Comparison of ENCODE assay signal across 10 mouse cellular contexts in genomic region chr12:108605521-108606281, GRCm38 (mm10). TPM values are rescaled to one million over a fixed set of nuclear protein-coding genes. Genes with fewer than 3 reads are reported as not detected.
DNase-seq lines count a peak whose midpoint lies in the region; ATAC-seq lines count a peak whose summit lies in the region.
"Had no signal": no experiment of that assay in that cellular context is flagged by ENCODE, and none has a peak within 500 bp of the region (broad histone marks: within the 10 kb centered on the region; RNA-seq: fewer than 3 reads in every experiment).

No protein-coding gene starts in this region.

- peak overlapping the region; percentile 42 for H3K9ac ChIP-seq in heart, embryonic 14.5 days (ENCODE audit: low read length)
- H3K9ac ChIP-seq in forebrain, embryonic 13.5 days = peak overlapping the region; percentile 66
- H3K9ac ChIP-seq: liver, postnatal 0 days had no signal

- H3K4me2 ChIP-seq in heart, embryonic 14.5 days (ENCODE audit: low read length) = peak overlapping the region; percentile 29
- H3K4me2 ChIP-seq in forebrain, embryonic 13.5 days = peak overlapping the region; percentile 57

- ATAC-seq in heart, embryonic 14.5 days (ENCODE audit: insufficient number of reproducible peaks, insufficient read depth, low FRiP score, low read depth) = no peak; the same call in 1 of the 2 replicates
- peak; percentile 83 for ATAC-seq in forebrain, embryonic 13.5 days
- ATAC-seq: liver, postnatal 0 days had no signal

- 46% methylated on average over 12 of the region's 12 CpGs for WGBS in heart, embryonic 14.5 days
- WGBS in forebrain, embryonic 13.5 days = 8% methylated on average over 12 of the region's 12 CpGs

- no peak overlapping the region; a peak in 1 of 4 replicates for H3K27ac ChIP-seq in heart, embryonic 14.5 days (replicated peaks in 1 of 2; ENCODE audit: control insufficient read depth in 1 of 2, insufficient read depth in 1 of 2, low read depth in 2 of 2, low read length in 2 of 2)
- peak overlapping the region; percentile 88 for H3K27ac ChIP-seq in forebrain, embryonic 13.5 days

- H3K4me3 ChIP-seq in heart, embryonic 14.5 days (ENCODE audit: control insufficient read depth in 1 of 2, insufficient read depth in 1 of 2, low read depth in 1 of 2, low read length in 2 of 2) = no peak overlapping the region
- peak overlapping the region; percentile 33 for H3K4me3 ChIP-seq in forebrain, embryonic 13.5 days

- H3K4me1 ChIP-seq in heart, embryonic 14.5 days (ENCODE audit: control insufficient read depth in 2 of 2, insufficient read depth in 2 of 2, low read length in 2 of 2) = peaks cover 14 to 51% of the 10 kb centered on the region in 2 experiments
- peaks cover 72% of the 10 kb centered on the region for H3K4me1 ChIP-seq in forebrain, embryonic 13.5 days

- H3K27me3 ChIP-seq in heart, embryonic 14.5 days (ENCODE audit: control insufficient read depth, insufficient read depth, low read length) = no peaks in the 10 kb centered on the region
- no peaks in the 10 kb centered on the region for H3K27me3 ChIP-seq in forebrain, embryonic 13.5 days

- no peaks in the 10 kb centered on the region for H3K9me3 ChIP-seq in heart, embryonic 14.5 days (ENCODE audit: control insufficient read depth, low read length)
- no peaks in the 10 kb centered on the region for H3K9me3 ChIP-seq in forebrain, embryonic 13.5 days (replicated peaks)

- DNase-seq in heart, adult 8-10 months (ENCODE audit: low spot score) = no peak
- DNase-seq in left cerebral cortex, adult 8-10 months (ENCODE audit: low spot score in 2 of 2) = peak; percentile 34 to 45
- peak; percentile 31 for DNase-seq in retina, postnatal 7 days (ENCODE audit: low read depth, low spot score)
- no peak for DNase-seq in cerebellum, postnatal 10 days
- DNase-seq in spleen, postnatal 14 days (ENCODE audit: low spot score in 2 of 2) = no peak
- no peak for DNase-seq in B cell, adult 2 months
- DNase-seq: liver, postnatal 0 days; thymus, adult 2 months had no signal

- no peaks in the 10 kb centered on the region for H3K36me3 ChIP-seq in heart, embryonic 14.5 days (ENCODE audit: control insufficient read depth, insufficient read depth, low read length)
- no peaks in the 10 kb centered on the region for H3K36me3 ChIP-seq in forebrain, embryonic 13.5 days (ENCODE audit: poor library complexity, severe bottlenecking)

RNA-seq across cellular contexts. Expression of gene Evl, which starts 51.2 kb away (rescaled TPM):
- 57.1 and 57.9 TPM in 2 replicates for polyA plus RNA-seq in heart, embryonic 14.5 days (2014; fragmentation: Nextera tagmentation; extraction: Ambion mirVana)
- total RNA-seq in heart, adult 8-10 months (2022) = 10 to 100 TPM; 29.0 to 41.2 (median 32.4) TPM
- 147 and 159 TPM in 2 replicates for polyA plus RNA-seq in forebrain, embryonic 13.5 days (2015; fragmentation: Nextera tagmentation; extraction: Ambion mirVana)
- 100 to 1,000 TPM; 220 to 260 (median 242) TPM for total RNA-seq in left cerebral cortex, adult 8-10 months (2022)

Comparison
In these comparisons a context has a peak if more than half of its experiments do, and no peak if none do; other contexts are left out.
1. DNase-seq: peak in left cerebral cortex, adult 8-10 months (2 of 2) and retina, postnatal 7 days (single experiment); none in heart, adult 8-10 months (single experiment), cerebellum, postnatal 10 days (0 of 2), spleen, postnatal 14 days (0 of 2) and B cell, adult 2 months (0 of 2).
2. RNA of gene Evl, which starts 51.2 kb away (total RNA-seq): 220 to 260 TPM in left cerebral cortex, adult 8-10 months; 29.0 to 41.2 TPM in heart, adult 8-10 months; every median in the first group is over 4 times any median in the second.